Mouse (Mus musculus) forebrain, embryonic 15.5 days (tissue): ENCODE results near the gene Gm6592. TPM values are rescaled to one million over a fixed set of nuclear protein-coding genes. Genes with fewer than 3 reads are reported as not detected.
A peak's percentile ranks its signal among the peaks of the same experiment; 100 is the strongest.
"Not testable (repeated sequence)": the region's sequence is repeated elsewhere in the genome, so short reads cannot be mapped to it uniquely, and the experiment has no call there.

ENCODE experiments used
- ATAC-seq: fragments of 200-750 bp; cut with Nextera tagmentation; replicated peaks from 2 replicates; pipeline ENCODE4 v1.8.0; 2017; ENCODE audit warnings: mild to moderate bottlenecking, moderate TSS enrichment, moderate library complexity
- H3K27ac ChIP-seq: fragments of 300-500 bp; sonication (generic); replicated peaks from 2 replicates; pipeline ENCODE4 v1.5.1; 2015; ENCODE audit warnings: mild to moderate bottlenecking, inconsistent platforms
- H3K27me3 ChIP-seq: fragments of 300-500 bp; sonication (generic); 2 replicates; pipeline ENCODE4 v1.6.1; 2015; ENCODE audit warnings: inconsistent platforms
- H3K36me3 ChIP-seq: fragments of 300-500 bp; sonication (generic); 2 replicates; pipeline ENCODE4 v1.6.1; 2015; ENCODE audit warnings: mild to moderate bottlenecking, inconsistent platforms
- H3K4me1 ChIP-seq: fragments of 300-500 bp; sonication (generic); 2 replicates; pipeline ENCODE4 v1.6.1; 2015; ENCODE audit warnings: inconsistent platforms
- H3K4me2 ChIP-seq: fragments of 300-500 bp; sonication (generic); replicated peaks from 2 replicates; pipeline ENCODE4 v1.6.1; 2015; ENCODE audit warnings: mild to moderate bottlenecking, inconsistent platforms
- H3K4me3 ChIP-seq: fragments of 300-500 bp; sonication (generic); 2 replicates; pipeline ENCODE4 v1.5.1; 2015; ENCODE audit warnings: mild to moderate bottlenecking, inconsistent platforms
- H3K9ac ChIP-seq: fragments of 300-500 bp; sonication (generic); replicated peaks from 2 replicates; pipeline ENCODE4 v1.6.1; 2015; ENCODE audit warnings: mild to moderate bottlenecking, inconsistent platforms
- H3K9me3 ChIP-seq: fragments of 300-500 bp; sonication (generic); 2 replicates; pipeline ENCODE4 v1.6.1; 2016; ENCODE audit warnings: inconsistent platforms
- WGBS: fragments of 180-500 bp; shearing (Covaris S2); methylation state at CpG from one replicate; pipeline ENCODE4 v1.1.7; 2015; ENCODE audit warnings: mixed read lengths; 5-methylcytosine and 5-hydroxymethylcytosine counted together
- polyA plus RNA-seq: library from polyadenylated mRNA; unstranded; fragments of >200 nt; fragmentation: Nextera tagmentation; extraction: Ambion mirVana; gene quantifications from 2 replicates; pipeline ENCODE4 v1.2.1, GENCODE M21; 2015

Gm6592 gene
- not detected in 2 replicates for polyA plus RNA-seq

DNA sequence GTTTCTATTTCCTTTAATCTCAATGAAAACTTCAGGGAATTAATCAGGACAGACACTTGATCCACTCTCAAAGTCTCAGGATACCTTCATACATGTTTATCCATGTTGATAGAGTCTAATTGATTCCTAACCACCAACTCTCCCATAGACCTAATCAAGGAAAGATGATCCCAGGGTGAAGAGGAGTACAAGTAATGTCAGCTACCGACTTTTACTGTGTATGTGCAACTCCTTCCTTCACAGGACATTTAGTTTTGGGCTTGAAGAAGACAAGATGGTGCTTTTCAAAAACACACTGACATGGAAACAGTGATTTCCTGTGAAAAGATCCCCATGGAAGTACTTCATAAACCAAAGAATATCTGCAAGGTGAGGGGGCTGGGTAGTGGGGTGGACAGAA lies at the start of gene Gm6592:
Gm6592 (plus strand) TSS at position 301 of the 400 bp plus-strand sequence.
- ATAC-seq = no peak
- Histone ChIP-seq H3K4me3 (no peak within 1 kb of the TSS), H3K9ac (no peak within 1 kb of the TSS), H3K4me2 (no peak within 1 kb of the TSS), H3K36me3 (no peaks in the 10 kb centered on the region), H3K9me3 (no peaks in the 10 kb centered on the region), H3K27me3 (no peaks in the 10 kb centered on the region), H3K27ac (no peak within 1 kb of the TSS), H3K4me1 (no peaks in the 10 kb centered on the region)
- WGBS = 88% methylated on average over 1 of the region's 1 CpGs

DNA sequence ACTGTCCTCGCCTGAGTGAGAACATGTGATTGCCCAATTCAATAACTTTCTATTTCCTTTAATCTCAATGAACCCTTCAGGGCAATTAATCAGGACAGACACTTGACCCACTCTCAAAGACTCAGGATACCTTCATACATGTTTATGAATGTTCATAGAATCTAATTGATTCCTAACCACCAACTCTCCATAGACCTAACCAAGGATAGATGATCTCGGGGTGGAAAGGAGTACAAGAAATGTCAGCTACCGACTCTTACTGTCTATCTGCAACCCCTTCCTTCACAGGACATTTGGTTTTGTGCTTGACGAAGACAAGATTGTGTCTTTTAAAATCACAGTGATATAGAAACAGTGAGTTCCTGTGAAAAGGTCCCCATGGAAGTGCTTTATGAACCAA lies 40.4 kb upstream of the Gm6592 start, which contains the start of gene Ssxb5:
Ssxb5 (plus strand) TSS at position 301 of the 400 bp plus-strand sequence.
- H3K36me3 ChIP-seq, H3K9ac ChIP-seq, H3K4me3 ChIP-seq, ATAC-seq, H3K4me2 ChIP-seq, H3K4me1 ChIP-seq, H3K27ac ChIP-seq, H3K27me3 ChIP-seq, H3K9me3 ChIP-seq: not testable (repeated sequence)
- 81% methylated on average over 4 of the region's 4 CpGs for WGBS

DNA sequence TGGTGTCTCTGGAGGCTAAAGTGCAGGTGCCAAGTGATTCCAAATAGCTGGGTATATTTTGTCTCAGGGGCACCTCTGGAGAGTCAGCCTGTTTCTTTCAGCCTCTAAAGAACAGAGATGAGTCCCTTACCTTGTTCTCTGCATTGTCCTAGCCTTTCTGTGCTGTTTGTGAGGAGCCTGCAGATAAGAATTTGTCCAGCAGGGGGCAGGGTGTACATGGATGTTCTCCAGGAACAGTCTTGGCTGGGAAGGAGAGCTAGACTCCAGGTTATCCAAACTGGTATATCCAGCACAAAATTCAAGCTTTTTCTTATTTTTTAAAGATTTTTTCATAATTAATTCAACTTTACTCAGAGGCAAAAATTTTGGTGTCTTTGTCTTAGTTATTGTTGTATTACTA lies 11.8 kb upstream of the Gm6592 start:
- H3K9me3 ChIP-seq = no peaks in the 10 kb centered on the region
- no peak overlapping the region for H3K4me3 ChIP-seq
- no peak overlapping the region for H3K27ac ChIP-seq
- no peak for ATAC-seq
- H3K36me3 ChIP-seq = no peaks in the 10 kb centered on the region
- H3K4me2 ChIP-seq = no peak overlapping the region
- H3K9ac ChIP-seq = no peak overlapping the region
- no peaks in the 10 kb centered on the region for H3K4me1 ChIP-seq
- H3K27me3 ChIP-seq = no peaks in the 10 kb centered on the region

DNA sequence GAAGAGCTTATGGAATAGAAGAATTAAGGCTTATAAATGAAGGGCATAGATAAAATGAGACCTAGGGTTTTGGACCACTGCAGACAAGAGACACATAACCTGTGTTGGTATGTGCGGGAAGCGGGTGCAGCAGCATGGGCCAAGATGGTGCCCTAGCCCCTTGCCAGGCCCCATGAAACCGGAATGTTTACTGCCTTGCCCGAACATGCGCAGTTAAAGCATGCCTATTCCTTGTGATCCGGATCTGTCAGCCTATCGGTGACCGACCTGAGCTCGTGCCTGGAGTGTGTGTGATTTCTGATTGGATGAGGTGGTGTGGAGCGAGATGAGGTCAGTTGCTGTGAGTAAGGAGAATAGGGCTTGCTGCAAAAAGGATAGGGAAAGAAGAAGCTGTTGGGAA lies 8.7 kb downstream of the Gm6592 start:
- H3K9ac ChIP-seq = no peak overlapping the region
- H3K4me3 ChIP-seq = no peak overlapping the region
- ATAC-seq = no peak
- H3K27ac ChIP-seq = no peak overlapping the region
- WGBS = 93% methylated on average over 10 of the region's 10 CpGs
- no peaks in the 10 kb centered on the region for H3K9me3 ChIP-seq
- no peaks in the 10 kb centered on the region for H3K4me1 ChIP-seq
- H3K27me3 ChIP-seq = no peaks in the 10 kb centered on the region
- H3K4me2 ChIP-seq = no peak overlapping the region
- H3K36me3 ChIP-seq = no peaks in the 10 kb centered on the region

DNA sequence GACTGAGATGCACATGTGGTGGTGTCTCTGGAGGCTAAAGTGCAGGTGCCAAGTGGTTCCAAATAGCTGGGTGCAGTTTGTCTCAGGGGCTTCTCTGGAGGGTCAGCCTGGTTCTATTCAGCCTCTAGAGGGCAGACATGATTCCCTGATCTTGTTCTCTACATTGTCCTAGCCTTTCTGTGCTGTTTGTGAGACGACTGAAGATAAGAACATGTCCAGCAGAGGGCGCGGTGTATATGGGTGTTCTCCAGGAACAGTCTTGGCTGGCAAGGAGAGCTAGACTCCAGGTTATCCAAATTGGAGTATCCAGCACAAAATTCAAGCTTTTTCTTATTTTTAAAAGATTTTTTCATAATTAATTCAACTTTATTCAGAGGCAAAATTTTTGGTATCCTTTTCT lies 20.5 kb downstream of the Gm6592 start:
- peak; percentile 63; the same call in 1 of the 2 replicates for ATAC-seq
- WGBS = 8% methylated on average over 3 of the region's 3 CpGs
- H3K27me3 ChIP-seq = not testable (repeated sequence)

DNA sequence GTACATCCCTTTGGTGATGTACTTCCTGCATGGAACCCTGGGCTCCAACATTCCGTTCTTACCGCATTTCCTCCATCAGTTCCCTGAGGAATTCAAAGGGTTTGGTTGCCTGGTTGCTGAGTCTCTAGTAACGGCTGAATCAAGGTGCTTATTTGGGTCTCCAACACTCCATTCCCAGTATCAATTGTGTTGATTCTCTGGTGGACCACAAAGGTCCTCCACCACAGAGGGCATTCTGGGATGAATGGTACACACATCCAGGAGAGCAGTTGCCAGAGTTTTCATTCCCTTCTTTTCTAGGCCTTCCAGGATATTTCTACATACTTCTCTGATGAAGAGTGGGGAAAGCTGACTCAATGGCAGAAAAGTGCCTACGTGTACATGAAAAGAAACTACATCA lies 30.2 kb downstream of the Gm6592 start, which contains the start of gene Gm5751:
Gm5751 (plus strand) TSS at position 301 of the 400 bp plus-strand sequence.
- H3K36me3 ChIP-seq, H3K4me2 ChIP-seq, H3K27ac ChIP-seq, H3K4me3 ChIP-seq, H3K27me3 ChIP-seq, H3K4me1 ChIP-seq, H3K9ac ChIP-seq, ATAC-seq, H3K9me3 ChIP-seq: not testable (repeated sequence)
- 95% methylated on average over 4 of the region's 4 CpGs for whole genome bisulfite sequencing

More for the DNA sequence above, 20.5 kb downstream of the Gm6592 start:
- not testable (repeated sequence) for H3K27ac ChIP-seq, H3K4me3 ChIP-seq, H3K36me3 ChIP-seq, H3K9me3 ChIP-seq, H3K4me1 ChIP-seq, H3K9ac ChIP-seq, H3K4me2 ChIP-seq

DNA sequence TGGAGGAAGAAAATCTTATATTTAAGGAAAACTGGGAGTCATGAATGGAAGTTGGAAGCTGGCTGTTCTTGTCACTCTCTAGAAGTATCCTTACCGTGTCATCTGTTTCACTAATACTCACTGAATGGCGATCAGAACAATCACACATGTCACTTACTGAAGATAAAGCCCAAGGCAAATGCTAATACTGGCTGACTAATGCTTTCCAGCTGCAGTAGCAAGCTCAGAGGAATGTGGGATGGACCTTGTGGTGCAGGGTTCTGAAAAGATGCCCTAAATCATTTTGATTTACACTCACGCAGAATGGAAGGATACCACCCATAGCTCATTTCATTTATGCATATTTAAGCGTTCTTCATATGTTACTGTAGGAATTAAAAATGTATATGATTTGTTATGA lies 40.5 kb downstream of the Gm6592 start:
- Histone ChIP-seq H3K27ac (no peak overlapping the region), H3K9ac (no peak overlapping the region), H3K4me1 (no peaks in the 10 kb centered on the region), H3K36me3 (no peaks in the 10 kb centered on the region), H3K9me3 (no peaks in the 10 kb centered on the region), H3K27me3 (no peaks in the 10 kb centered on the region), H3K4me2 (no peak overlapping the region), H3K4me3 (no peak overlapping the region)
- 72% methylated on average over 4 of the region's 4 CpGs for WGBS
- ATAC-seq = no peak

DNA sequence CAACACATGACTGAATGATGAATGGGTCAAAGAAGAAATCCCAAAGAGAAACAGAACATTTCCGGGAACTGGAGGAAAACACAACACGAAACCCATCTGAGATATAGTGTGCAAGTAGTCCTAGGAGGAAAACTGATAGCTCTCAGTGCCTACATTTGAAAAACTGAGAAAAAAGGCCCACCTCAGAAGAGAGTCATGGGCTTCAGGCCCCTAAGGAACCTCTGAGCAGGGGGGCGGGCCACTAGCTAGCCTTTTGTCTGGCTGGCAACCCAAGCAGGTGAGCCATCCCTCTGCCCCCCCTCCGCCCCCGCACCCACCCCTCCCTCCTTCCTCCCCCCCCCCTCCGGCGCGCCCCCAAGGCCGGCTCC lies 48.2 kb downstream of the Gm6592 start:
- 41% methylated on average over 4 of the region's 9 CpGs for WGBS
- Histone ChIP-seq H3K9ac (peak overlapping the region; percentile 74; the same call in 1 of the 2 replicates), H3K4me3 (peak overlapping the region; percentile 67), H3K27me3 (no peaks in the 10 kb centered on the region), H3K27ac (peak overlapping the region; percentile 89), H3K4me1 (peaks cover 3% of the 10 kb centered on the region; the same call in 1 of the 2 replicates), H3K4me2 (peak overlapping the region; percentile 63), H3K9me3 (no peaks in the 10 kb centered on the region), H3K36me3 (no peaks in the 10 kb centered on the region)
- peak; percentile 49 for ATAC-seq

DNA sequence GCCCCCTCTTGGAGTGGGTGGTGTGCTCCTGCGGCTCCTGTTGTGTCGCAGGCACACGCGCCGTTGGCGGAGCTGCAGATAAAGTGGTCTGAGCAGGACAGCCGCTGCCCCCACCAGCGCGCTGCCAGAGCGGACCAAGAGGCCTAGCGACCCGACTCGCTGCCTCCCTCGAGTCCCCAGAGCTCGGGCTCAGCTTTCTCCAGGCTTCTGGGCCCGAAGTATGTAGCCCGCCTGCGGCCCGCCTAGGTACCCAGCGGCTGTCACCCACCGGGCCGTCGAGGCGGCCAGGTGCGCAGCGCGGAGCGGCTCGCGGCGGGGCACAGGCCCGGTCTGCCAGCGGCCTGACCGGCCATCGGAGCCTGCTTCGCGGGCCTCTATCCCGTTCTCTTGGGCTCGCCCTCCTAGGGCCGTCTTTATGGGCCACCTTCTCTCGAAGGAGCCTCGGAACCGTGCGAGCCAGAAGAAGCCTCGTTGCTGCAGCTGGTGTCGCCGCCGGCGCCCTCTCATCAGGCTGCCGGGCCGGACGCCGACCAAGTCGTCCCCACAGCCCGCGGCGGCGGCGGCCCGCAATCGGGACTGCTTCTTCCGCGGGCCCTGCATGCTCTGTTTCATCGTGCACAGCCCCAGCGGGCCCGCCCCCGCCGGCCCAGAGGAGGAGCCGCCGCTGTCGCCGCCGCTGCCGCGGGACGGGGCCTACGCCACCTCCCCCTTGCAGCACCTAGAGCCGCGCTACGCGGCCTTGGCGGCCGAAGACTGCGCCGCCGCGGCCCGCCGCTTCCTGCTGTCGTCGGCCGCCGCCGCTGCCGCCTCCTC lies 48.8 kb downstream of the Gm6592 start, which contains the start of gene B630019K06Rik:
B630019K06Rik (plus strand) TSS at position 40 of the 813 bp plus-strand sequence.
- Histone ChIP-seq H3K27me3 (no peaks in the 10 kb centered on the region), H3K9ac (peak within 1 kb of the TSS; percentile 74), H3K36me3 (no peaks in the 10 kb centered on the region), H3K27ac (peak within 1 kb of the TSS; percentile 89), H3K4me3 (peak within 1 kb of the TSS; percentile 67), H3K4me2 (peak within 1 kb of the TSS; percentile 63), H3K9me3 (no peaks in the 10 kb centered on the region), H3K4me1 (peaks cover 3% of the 10 kb centered on the region; the same call in 1 of the 2 replicates)
- 16% methylated on average over 83 of the region's 95 CpGs for WGBS
- ATAC-seq = peak; percentile 92

DNA sequence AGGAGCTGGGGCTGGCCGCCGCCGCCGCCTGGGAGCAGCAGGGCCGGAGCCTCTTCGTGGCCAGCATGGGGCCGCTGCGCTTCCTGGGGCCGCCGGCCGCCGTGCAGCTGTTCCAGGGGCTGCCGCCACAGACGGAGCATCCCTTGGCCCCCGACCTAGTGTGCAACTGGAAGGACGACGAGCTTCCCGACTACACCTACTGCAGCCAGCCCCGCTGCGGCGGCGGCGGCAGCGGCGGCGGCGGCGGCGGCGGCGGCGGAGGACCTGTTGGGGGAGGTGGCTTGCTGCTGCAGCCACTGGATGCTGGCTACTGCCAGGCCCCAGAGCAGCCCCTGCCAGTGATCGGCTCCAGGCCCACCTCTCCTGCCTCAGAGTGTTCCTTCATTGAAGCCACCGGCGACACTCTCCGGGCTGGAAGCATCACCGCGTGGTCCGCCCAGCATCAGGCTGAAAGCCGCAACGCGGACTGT lies 49.4 kb downstream of the Gm6592 start:
- 20% methylated on average over 26 of the region's 42 CpGs for WGBS
- H3K9me3 ChIP-seq = no peaks in the 10 kb centered on the region
- peak overlapping the region; percentile 89 for H3K27ac ChIP-seq
- H3K4me3 ChIP-seq = peak overlapping the region; percentile 67
- ATAC-seq = peak; percentile 78
- H3K4me1 ChIP-seq = peaks cover 3% of the 10 kb centered on the region; the same call in 1 of the 2 replicates
- H3K27me3 ChIP-seq = no peaks in the 10 kb centered on the region
- no peaks in the 10 kb centered on the region for H3K36me3 ChIP-seq
- peak overlapping the region; percentile 74 for H3K9ac ChIP-seq
- H3K4me2 ChIP-seq = peak overlapping the region; percentile 63
